Mouse (Mus musculus) liver, embryonic 18 days (tissue): ENCODE results near the gene Psmc6. TPM values are rescaled to one million over a fixed set of nuclear protein-coding genes. Genes with fewer than 3 reads are reported as not detected.

ENCODE experiments used
- polyA plus RNA-seq: library from polyadenylated mRNA; depleted of rRNA; stranded (reverse); fragments of >200 nt; gene quantifications from 2 replicates; pipeline ENCODE4 v1.2.3, GENCODE M21; 2012; rRNA removed

Gene Psmc6
- polyA plus RNA-seq = 41.3 and 45.4 TPM in 2 replicates

DNA sequence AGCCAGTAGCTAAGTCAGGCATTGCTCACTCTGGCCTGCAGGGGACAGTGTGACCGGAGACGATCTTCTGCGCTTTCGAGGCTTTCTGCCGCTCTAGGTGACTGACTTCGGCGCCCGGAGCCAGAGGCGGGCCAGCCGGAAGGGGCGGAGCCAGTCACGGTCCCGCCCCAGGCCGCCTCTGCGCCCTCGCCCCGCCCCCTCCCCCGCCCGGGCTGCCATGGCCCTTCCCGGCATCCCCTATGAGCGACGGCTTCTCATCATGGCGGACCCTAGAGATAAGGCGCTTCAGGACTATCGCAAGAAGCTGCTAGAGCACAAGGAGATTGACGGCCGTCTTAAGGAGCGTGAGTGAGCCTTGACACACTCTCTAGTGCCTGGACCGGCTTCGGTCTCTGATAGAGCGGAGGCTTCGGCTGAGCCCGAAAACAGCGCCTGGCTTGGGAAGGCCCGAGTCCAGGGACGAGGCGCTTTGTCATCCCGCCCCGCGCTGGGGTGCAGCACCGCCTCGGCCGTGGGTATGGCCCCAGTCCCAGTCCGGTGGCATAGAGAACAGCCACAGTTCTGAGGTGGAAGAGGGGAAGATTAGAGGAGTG is at the start of gene Psmc6:
Gene Psmc6, plus strand, starts transcription at position 200 of the 593 bp plus-strand sequence.

DNA sequence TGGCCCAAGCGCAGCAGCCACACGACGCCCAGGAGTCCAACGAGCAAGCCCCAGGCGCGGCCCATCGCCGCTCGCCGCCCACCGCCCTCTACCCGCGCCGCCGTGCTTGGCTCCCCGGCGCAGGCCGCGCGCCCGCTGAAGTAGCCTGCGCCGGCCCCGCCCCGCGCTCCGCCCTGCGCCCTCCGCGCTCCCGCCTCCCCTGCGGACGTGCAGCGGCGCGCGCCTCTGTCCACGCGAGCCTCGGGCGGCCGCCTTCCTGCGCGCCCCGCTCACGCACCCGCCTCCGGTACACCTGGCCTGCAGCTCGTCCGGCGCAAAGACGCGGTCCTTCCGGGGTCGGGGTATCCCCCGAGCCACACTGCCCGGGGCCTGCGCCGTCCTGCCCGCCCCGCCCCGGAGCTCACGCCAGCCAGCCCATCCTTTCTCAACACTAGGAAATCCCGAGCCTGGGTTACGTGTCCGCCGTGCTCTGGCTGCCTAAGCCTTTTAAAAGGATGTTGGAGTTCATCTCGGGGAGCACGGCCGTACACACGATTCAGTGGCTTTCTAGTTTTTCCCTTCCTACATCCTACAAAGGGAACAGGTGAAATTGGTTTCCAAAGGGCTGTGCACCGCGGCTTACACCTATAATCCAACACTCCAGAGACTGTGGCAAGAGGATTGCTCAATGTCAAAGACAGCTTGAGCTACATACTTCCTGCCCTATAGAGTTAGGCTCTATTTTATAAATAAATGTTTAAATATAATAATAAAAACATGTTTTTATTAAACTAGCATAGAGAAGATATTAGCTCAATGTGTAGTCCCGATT is 11.0 kb upstream of the Psmc6 start, which contains the start of gene Ero1l:
Gene Ero1l, minus strand, starts transcription at position 346 of the 811 bp plus-strand sequence.

DNA sequence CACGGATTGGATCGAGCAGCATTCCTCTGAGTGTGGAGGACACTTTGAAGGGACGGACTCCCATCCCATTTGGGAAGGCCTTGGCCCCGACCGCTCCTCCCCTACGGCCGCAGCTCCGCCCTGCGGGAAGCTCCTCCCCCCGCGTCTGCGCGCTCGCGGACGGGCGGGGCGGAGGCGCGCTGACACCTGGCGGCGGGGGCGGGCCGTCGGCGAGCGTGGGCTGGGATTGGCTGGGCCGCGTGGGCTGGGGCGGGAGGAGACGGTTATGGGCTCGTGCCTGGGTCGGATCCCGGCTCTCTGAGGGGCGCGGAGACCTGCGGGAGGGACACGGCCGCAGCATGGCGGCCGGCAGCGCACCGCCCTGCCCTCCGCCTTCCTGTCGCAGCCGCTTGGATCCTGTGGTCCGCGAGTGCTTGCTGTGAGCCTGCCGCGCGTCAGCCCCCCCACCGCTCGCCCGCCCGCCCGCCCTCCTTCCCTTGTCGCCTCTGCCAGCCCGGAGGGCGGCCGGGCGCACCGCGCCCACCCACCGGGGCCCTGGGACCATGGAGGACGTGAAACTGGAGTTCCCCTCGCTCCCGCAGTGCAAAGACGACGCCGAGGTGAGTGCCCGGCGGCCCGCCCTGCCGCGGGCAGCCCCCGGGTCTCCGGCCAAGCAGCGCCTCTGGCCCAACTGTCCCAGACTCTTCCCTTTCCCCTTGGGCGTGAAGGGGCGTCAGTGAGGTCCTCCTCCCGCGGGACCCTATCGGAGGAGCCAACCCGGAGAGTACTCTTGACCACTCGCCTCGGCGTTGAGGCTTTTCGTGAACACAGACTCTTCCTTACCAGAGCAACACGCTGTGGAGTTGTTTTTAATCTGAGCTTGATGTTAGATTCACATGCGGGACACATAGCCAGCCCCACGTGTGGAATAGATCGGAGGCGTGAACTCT is 21.6 kb downstream of the Psmc6 start, which contains the start of gene Styx:
Gene Styx, plus strand, starts transcription at position 163 of the 929 bp plus-strand sequence.

Other genes with a start within 250 kb of the Psmc6 start
- 0.67 and 0.74 TPM in 2 replicates for gene Gpr137c, start 110.1 kb upstream of the Psmc6 start, polyA plus RNA-seq
- gene Txndc16, start 109.5 kb upstream of the Psmc6 start, polyA plus RNA-seq = 2.0 and 2.5 TPM in 2 replicates
- gene Ero1l, start 11.0 kb upstream of the Psmc6 start, polyA plus RNA-seq = 19.0 and 21.9 TPM in 2 replicates
- 3.5 and 3.8 TPM in 2 replicates for gene Styx, start 21.3 kb downstream of the Psmc6 start, polyA plus RNA-seq
- gene Gnpnat1, start 75.1 kb downstream of the Psmc6 start, polyA plus RNA-seq = 15.2 and 15.7 TPM in 2 replicates
- gene Fermt2, start 200.3 kb downstream of the Psmc6 start, polyA plus RNA-seq = 32.9 and 33.1 TPM in 2 replicates